Mouse (Mus musculus): ENCODE measurements around the gene Aldh16a1.

Aldh16a1 gene

DNA sequence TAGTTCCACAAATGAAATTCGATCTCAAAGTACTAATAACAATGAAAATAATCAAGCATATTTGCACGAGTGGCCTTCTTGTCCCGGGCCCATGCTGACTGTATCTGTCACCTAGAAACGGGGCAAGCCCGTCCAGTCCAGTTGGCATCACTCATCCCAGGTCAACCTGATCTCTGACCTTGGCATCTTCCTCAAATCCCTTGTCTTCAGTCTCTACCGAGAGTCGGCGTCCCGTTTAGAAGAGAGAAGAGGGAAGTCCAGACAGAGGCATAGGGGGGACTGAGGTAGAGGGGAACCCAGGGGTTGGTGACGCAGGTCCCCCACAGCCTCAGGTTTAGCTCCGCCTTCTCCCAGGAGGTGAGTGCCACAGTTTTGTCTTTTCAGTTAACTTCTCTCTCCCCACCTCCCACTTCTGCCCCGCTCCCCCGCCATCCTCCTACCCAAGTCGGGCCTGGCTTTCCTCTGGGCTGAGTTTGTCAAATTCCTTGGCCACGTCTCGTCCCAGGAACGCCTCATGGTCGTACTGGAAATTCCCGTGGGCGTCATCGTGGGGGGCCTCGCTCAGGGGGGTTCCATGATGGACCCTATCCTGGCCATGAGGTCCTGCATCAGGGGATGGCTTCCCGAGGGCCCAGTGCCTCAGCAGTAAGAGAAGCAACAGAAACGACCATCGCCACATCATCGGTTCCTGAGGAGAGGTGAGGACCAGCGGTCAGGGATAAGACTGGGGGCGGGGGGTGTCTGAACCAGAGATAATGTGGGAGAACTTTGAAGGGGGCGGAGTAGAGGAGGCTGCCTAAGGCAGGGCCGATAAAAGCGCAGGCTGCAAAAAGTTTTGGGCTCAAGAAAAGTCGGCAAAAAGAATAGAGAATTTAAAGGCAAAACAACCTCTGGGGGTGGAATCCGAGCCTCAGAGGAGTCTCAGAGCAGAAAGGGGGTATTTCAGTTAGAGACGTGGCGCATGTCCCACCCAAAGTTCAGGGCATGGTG is 63.1 kb downstream of the Aldh16a1 start:
- no peak for ATAC-seq (ENCODE audit: low TSS enrichment)

Measured in frontal cortex, adult (tissue).